In genomic region chr10:7469716-7470414, GRCm38 (mm10) we compare ENCODE assay signal across 8 mouse cellular contexts. TPM values are rescaled to one million over a fixed set of nuclear protein-coding genes. Genes with fewer than 3 reads are reported as not detected.
DNase-seq lines count a peak whose midpoint lies in the region; ATAC-seq and TF ChIP-seq lines count a peak whose summit lies in the region.
"Not testable (repeated sequence)": the region's sequence is repeated elsewhere in the genome, so short reads cannot be mapped to it uniquely, and the experiment has no call there.

No protein-coding gene starts in this region.

- H3K4me2 ChIP-seq in heart, embryonic 14.5 days (ENCODE audit: low read length) = peak overlapping the region; percentile 63
- H3K4me2 ChIP-seq in kidney, embryonic 16.5 days (replicated peaks; ENCODE audit: low read depth, low read length) = peak overlapping the region; percentile 53
- H3K4me2 ChIP-seq in limb, embryonic 13.5 days (replicated peaks) = peak overlapping the region; percentile 55
- peak overlapping the region; percentile 35; the same call in 1 of the 2 replicates for H3K4me2 ChIP-seq in midbrain, embryonic 15.5 days

- not testable (repeated sequence) for H3K4me1 ChIP-seq in embryonic fibroblast, embryonic 13.5 days (ENCODE audit: control insufficient read depth, insufficient read depth, low read length); heart, embryonic 14.5 days (ENCODE audit: control insufficient read depth in 2 of 2, insufficient read depth in 2 of 2, low read length in 2 of 2); kidney, embryonic 16.5 days (ENCODE audit: insufficient read depth, low read length); limb, embryonic 13.5 days; midbrain, embryonic 15.5 days; spleen, adult 2 months (ENCODE audit: control insufficient read depth, insufficient read depth, insufficient read length)

- WGBS in heart, embryonic 14.5 days = 3% methylated on average over 7 of the region's 7 CpGs
- under 1% methylated on average over 7 of the region's 7 CpGs for WGBS in kidney, embryonic 16.5 days
- WGBS in limb, embryonic 13.5 days = 1% methylated on average over 7 of the region's 7 CpGs
- 0% methylated on average over 7 of the region's 7 CpGs for WGBS in midbrain, embryonic 15.5 days
- 1% methylated on average over 7 of the region's 7 CpGs for WGBS in spleen, adult 2 months

- H3K9ac ChIP-seq in heart, embryonic 14.5 days (ENCODE audit: low read length) = peak overlapping the region; percentile 54; the same call in 1 of the 2 replicates
- H3K9ac ChIP-seq in kidney, embryonic 16.5 days (replicated peaks; ENCODE audit: low read length); limb, embryonic 13.5 days; midbrain, embryonic 15.5 days: not testable (repeated sequence)

- not testable (repeated sequence) for ATAC-seq in heart, embryonic 14.5 days (ENCODE audit: insufficient number of reproducible peaks, insufficient read depth, low FRiP score, low read depth); kidney, embryonic 16.5 days (ENCODE audit: low FRiP score, low TSS enrichment); limb, embryonic 13.5 days (ENCODE audit: low FRiP score, low read depth)
- peak; percentile 67 for ATAC-seq in midbrain, embryonic 15.5 days (replicated peaks)

- not testable (repeated sequence) for H3K36me3 ChIP-seq in heart, embryonic 14.5 days (ENCODE audit: control insufficient read depth, insufficient read depth, low read length); kidney, embryonic 16.5 days (ENCODE audit: insufficient read depth, low read length); limb, embryonic 13.5 days; midbrain, embryonic 15.5 days (replicated peaks); spleen, adult 2 months (ENCODE audit: control insufficient read depth, insufficient read depth, low read length)

- peak overlapping the region; percentile 21 for H3K4me3 ChIP-seq in embryonic fibroblast, embryonic 13.5 days (ENCODE audit: insufficient read depth, low read length)
- peak overlapping the region; percentile 14 to 36; a peak in 3 of 4 replicates for H3K4me3 ChIP-seq in heart, embryonic 14.5 days (ENCODE audit: control insufficient read depth in 1 of 2, insufficient read depth in 1 of 2, low read depth in 1 of 2, low read length in 2 of 2)
- H3K4me3 ChIP-seq in kidney, embryonic 16.5 days (ENCODE audit: low read length) = peak overlapping the region; percentile 32
- peak overlapping the region; percentile 29 for H3K4me3 ChIP-seq in limb, embryonic 13.5 days
- H3K4me3 ChIP-seq in midbrain, embryonic 15.5 days; spleen, adult 2 months (ENCODE audit: extremely low read depth, insufficient read depth, insufficient read length): not testable (repeated sequence)

- H3K27me3 ChIP-seq in heart, embryonic 14.5 days (ENCODE audit: control insufficient read depth, insufficient read depth, low read length); kidney, embryonic 16.5 days (ENCODE audit: insufficient read depth, low read length); limb, embryonic 13.5 days; midbrain, embryonic 15.5 days (replicated peaks); spleen, adult 2 months (ENCODE audit: control insufficient read depth, insufficient read depth, low read length): not testable (repeated sequence)

- H3K9me3 ChIP-seq in heart, embryonic 14.5 days (ENCODE audit: control insufficient read depth, low read length); kidney, embryonic 16.5 days (ENCODE audit: low read length); limb, embryonic 13.5 days; midbrain, embryonic 15.5 days: not testable (repeated sequence)

- not testable (repeated sequence) for H3K27ac ChIP-seq in embryonic fibroblast, embryonic 13.5 days (ENCODE audit: insufficient read depth, low read length); heart, embryonic 14.5 days (replicated peaks in 1 of 2; ENCODE audit: control insufficient read depth in 1 of 2, insufficient read depth in 1 of 2, low read depth in 2 of 2, low read length in 2 of 2); kidney, embryonic 16.5 days (ENCODE audit: low read length); limb, embryonic 13.5 days; midbrain, embryonic 15.5 days; spleen, adult 2 months (ENCODE audit: insufficient read depth, low read length)

- TF ChIP-seq POLR2A in embryonic fibroblast, embryonic 13.5 days (IDR thresholded peaks at IDR 0.05; ENCODE audit: low read depth, low read length); spleen, adult 2 months (IDR thresholded peaks at IDR 0.05; ENCODE audit: low read depth, low read length): not testable (repeated sequence)

- peak; percentile 63 for DNase-seq in 3T3-L1 (ENCODE audit: low read depth, low spot score)
- DNase-seq in adrenal gland, postnatal 14 days = peak; percentile 72
- DNase-seq in spleen, adult 2 months (ENCODE audit: low read depth in 1 of 2, low spot score in 2 of 2) = peak; percentile 22 to 55

- not testable (repeated sequence) for TF ChIP-seq CTCF in embryonic fibroblast, embryonic 13.5 days (IDR thresholded peaks at IDR 0.05; ENCODE audit: borderline replicate concordance, insufficient read depth, low read length)
- TF ChIP-seq CTCF in spleen, adult 2 months (IDR thresholded peaks at IDR 0.05; ENCODE audit: extremely low read depth, insufficient read depth, insufficient read length, insufficient replicate concordance) = 0 out of 2 replicates have a peak, but pooled peaks have one; percentile 37

RNA-seq across cellular contexts. Expression of gene Ulbp1, which starts 3.6 kb away (rescaled TPM):
- 13.6 and 14.4 TPM in 2 replicates for total RNA-seq in adrenal gland, postnatal 14 days (2021)
- 5.4 and 8.1 TPM in 2 replicates for polyA plus RNA-seq in embryonic fibroblast, embryonic 13.5 days (2011; ENCODE audit: insufficient read length, low read depth, missing spikeins)
- 7.9 and 9.0 TPM in 2 replicates for polyA plus RNA-seq in heart, embryonic 14.5 days (2014; fragmentation: Nextera tagmentation; extraction: Ambion mirVana)
- 2.5 and 3.6 TPM in 2 replicates for polyA plus RNA-seq in kidney, embryonic 16.5 days (2015; fragmentation: Nextera tagmentation; extraction: Ambion mirVana)
- 1.1 and 1.3 TPM in 2 replicates for polyA plus RNA-seq in limb, embryonic 13.5 days (2015; fragmentation: Nextera tagmentation; extraction: Ambion mirVana)
- 0.23 and 0.59 TPM in 2 replicates for polyA plus RNA-seq in midbrain, embryonic 15.5 days (2015; fragmentation: Nextera tagmentation; extraction: Ambion mirVana)
- 1.2 and 1.4 TPM in 2 replicates for polyA plus RNA-seq in spleen, adult 2 months (2012; rRNA removed)
